Mouse (Mus musculus) large intestine, adult 2 months (tissue): Measurements from ENCODE around the gene Faf1. TPM values are rescaled to one million over a fixed set of nuclear protein-coding genes. Genes with fewer than 3 reads are reported as not detected.

Experiments used
- DNase-seq: peaks from one replicate; pipeline ENCODE4 v3.0.0-alpha.2; 2012; ENCODE audit warnings: low read depth, low spot score
- WGBS: fragments of 180-500 bp; shearing (Covaris S2); methylation state at CpG from one replicate; pipeline ENCODE4 v1.1.7; 2018; 5-methylcytosine and 5-hydroxymethylcytosine counted together
- polyA plus RNA-seq: library from polyadenylated mRNA; depleted of rRNA; stranded (reverse); fragments of >200 nt; gene quantifications from 2 replicates; pipeline ENCODE4 v1.2.3, GENCODE M21; 2012

The Faf1 gene
- polyA plus RNA-seq, 1 experiment = 6.0 TPM

- 16% methylated on average over 25 of the region's 25 CpGs for WGBS
- DNase-seq = no peak
Observed at GRCm38 (mm10) chr4:109975381-109976240, 299.2 kb downstream of the Faf1 start.

- no peak for DNase-seq
- WGBS = 6% methylated on average over 34 of the region's 34 CpGs
Observed at GRCm38 (mm10) chr4:109976273-109977147, 300.1 kb downstream of the Faf1 start.

GRCm38 (mm10) chr4:109977148-109978067 is 301.0 kb downstream of the Faf1 start, which contains the start of gene Dmrta2:
Gene Dmrta2 (plus strand): TSS chr4:109978053.
- no peak for DNase-seq
- WGBS = 2% methylated on average over 64 of the region's 64 CpGs

GRCm38 (mm10) chr4:109978068-109978857 is 301.9 kb downstream of the Faf1 start:
- no peak for DNase-seq
- 1% methylated on average over 56 of the region's 56 CpGs for WGBS

GRCm38 (mm10) chr4:109978858-109979340 is 302.5 kb downstream of the Faf1 start:
- WGBS = 8% methylated on average over 9 of the region's 9 CpGs
- no peak for DNase-seq

- DNase-seq = no peak
Observed at GRCm38 (mm10) chr4:109979461-109980320, 303.3 kb downstream of the Faf1 start.

GRCm38 (mm10) chr4:109980321-109981082 is 304.1 kb downstream of the Faf1 start:
- no peak for DNase-seq
- WGBS = 13% methylated on average over 29 of the region's 29 CpGs

More at GRCm38 (mm10) chr4:109979461-109980320, 303.3 kb downstream of the Faf1 start:
- WGBS = 3% methylated on average over 66 of the region's 66 CpGs

GRCm38 (mm10) chr4:109981083-109981870 is 304.9 kb downstream of the Faf1 start:
- 3% methylated on average over 37 of the region's 37 CpGs for WGBS

GRCm38 (mm10) chr4:109981871-109982680 is 305.7 kb downstream of the Faf1 start:
- DNase-seq = no peak

More at GRCm38 (mm10) chr4:109981083-109981870, 304.9 kb downstream of the Faf1 start:
- no peak for DNase-seq

GRCm38 (mm10) chr4:109982681-109983265 is 306.4 kb downstream of the Faf1 start:
- WGBS = 8% methylated on average over 30 of the region's 30 CpGs
- no peak for DNase-seq

More at GRCm38 (mm10) chr4:109981871-109982680, 305.7 kb downstream of the Faf1 start:
- 3% methylated on average over 99 of the region's 99 CpGs for WGBS

GRCm38 (mm10) chr4:109983281-109984001 is 307.1 kb downstream of the Faf1 start:
- DNase-seq = no peak
- WGBS = 4% methylated on average over 49 of the region's 49 CpGs

- no peak for DNase-seq
- WGBS = 4% methylated on average over 24 of the region's 24 CpGs
Observed at GRCm38 (mm10) chr4:109984011-109984411, 307.6 kb downstream of the Faf1 start.

GRCm38 (mm10) chr4:109984496-109985423 is 308.4 kb downstream of the Faf1 start:
- WGBS = 5% methylated on average over 38 of the region's 38 CpGs
- DNase-seq = no peak
